Mouse (Mus musculus) urinary bladder, postnatal 25 days (tissue): ENCODE measurements at regions not wholly inside any gene's neighbourhood (a gene's known extent, or its start where the extent isn't known, plus 50 kb on each side); places are given as distances from the start of the nearest gene placed in this dataset.

Experiments used
- DNase-seq: peaks from one replicate; pipeline ENCODE4 v3.0.0; 2022; ENCODE audit warnings: low spot score

DNA sequence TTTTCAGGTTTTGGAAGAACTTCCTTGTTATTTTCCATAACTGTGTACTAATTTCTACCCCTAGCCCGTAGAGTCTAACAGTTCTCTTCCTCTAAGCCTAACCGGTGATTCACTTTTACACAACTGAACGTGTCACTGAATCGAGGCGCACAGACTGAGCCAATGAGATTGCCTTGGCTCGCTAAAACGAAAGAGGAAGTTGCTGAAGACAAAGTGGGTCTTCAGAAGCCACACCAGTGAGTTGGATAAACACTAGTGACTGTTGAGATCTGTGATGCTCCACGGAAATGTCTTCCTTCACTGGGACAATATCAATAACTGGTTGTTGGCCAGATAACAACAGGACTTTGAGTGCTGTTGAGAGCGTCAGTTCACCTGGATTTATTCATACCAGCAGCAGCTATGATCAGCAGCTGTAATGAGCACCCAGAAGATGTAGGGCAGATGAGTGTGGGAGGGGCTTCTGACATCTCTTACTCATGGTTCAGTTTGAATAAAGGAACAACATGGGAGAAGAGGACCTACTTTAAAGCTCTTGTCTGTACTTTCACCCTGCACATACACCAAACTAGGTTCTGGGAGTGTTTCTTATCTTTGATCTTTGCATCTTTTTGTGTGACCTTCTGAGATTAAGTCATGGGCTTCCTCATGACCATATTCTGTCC lies 75.3 kb upstream of the Igfbp7 start:
- no peak for DNase-seq

DNA sequence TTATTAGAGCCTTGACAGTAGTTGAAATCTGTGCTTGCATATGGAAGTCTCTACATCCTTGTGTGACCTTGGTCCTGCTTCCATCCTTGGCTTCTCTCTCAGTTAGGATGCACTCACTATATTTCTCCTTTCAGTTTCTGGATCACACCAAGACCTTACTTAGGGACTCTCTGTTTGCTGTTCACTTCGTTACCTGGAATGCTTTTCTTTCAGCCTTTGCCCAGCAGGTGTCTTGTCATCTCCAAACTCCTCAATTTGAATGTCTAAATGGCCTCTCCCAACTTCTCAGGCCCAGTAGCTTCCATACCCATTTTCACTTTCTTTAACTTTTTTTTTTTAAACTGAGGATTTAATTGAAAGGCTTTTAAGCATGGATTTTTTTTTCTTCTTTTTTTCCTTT lies 74.0 kb upstream of the Igfbp7 start:
- no peak for DNase-seq

DNA sequence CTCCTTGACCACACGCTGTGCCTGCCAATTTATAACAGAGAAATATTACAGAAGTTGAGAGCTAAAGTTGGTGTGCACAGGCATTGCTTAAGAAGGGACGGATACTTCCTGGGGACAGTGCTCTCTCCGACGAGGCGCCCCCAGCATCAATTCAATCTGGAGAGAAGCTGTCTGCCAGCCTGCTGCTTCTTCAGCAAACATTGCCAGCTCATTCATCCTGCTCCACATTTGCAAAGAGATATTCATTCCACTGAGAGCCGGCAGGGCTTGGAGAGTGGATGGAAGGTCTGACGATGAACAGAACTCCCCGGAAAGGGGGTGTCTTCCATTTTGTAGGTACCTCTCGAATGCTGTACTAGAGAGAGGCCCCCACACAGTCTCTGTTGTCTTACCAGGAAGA lies 70.0 kb upstream of the Igfbp7 start:
- DNase-seq: no peak

DNA sequence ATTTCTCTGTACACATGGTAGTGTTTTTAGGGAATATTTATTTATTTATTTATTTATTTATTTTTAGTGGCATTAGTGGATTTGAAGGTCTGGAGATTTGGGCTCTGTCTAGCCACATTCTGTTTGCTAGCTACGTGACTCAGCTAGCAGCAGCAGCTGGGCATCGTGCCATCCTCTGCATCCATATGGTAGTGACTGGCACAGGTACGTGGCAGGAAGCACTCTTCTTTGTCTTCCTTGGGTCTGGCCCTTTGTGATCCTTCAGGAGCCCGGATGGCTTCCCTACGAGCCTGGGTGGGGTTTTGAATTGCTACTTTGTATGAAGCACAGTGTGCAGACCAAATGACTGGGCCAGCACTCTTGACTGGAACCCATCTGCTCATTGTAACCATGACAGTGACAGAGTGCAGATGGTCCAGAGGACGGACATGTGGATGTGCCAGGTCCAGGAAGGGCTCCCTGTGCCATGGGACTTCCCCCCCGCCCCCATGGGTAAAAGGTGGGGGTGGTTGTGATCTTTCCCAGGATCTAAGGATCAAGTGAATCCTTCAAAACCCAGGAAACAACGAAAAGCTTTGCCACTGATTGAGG lies 66.2 kb upstream of the Igfbp7 start:
- DNase-seq: no peak

DNA sequence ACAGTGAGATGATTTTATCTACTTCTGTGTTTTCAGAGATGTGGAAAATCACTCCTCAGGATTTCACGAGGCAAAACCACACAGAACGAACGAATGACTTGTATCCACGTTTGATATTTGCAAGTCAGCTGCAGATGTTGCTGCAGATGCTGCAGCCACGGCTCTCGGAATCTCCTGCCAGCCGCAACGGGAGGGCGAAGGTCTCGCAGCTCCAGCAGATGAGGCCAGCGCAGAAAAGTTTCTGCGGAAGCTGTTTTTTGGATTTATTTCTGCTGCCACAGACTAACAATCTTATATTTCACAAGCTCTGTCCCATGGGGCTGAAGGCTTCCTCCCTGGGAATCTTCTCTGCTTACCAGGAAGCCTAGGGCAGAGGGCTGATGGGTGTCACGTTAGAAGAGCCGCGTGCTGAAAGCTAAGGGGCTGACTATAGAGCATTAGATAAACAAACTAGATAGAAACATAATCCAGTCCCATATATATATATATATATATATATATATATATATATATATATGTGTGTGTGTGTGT lies 61.5 kb upstream of the Igfbp7 start:
- no peak for DNase-seq

DNA sequence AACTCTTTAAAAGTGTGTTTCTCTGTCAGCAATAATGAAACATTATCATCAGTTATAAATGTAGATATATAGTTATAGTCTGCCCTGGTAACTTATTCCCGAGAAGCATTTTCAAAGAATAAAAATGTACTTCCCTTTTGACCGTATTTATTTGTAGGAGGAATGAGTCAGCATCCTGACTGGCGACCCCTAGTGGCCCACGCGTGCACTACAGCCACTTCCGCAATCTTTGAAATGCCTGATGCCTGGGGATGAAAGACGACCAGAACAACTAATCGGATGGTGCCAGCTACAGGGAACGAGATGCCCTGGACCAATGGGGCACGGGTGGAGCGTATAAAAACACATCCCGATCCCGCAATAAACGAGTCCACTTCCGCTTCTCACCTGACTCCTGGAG lies 60.6 kb upstream of the Igfbp7 start:
- peak; percentile 72 for DNase-seq

DNA sequence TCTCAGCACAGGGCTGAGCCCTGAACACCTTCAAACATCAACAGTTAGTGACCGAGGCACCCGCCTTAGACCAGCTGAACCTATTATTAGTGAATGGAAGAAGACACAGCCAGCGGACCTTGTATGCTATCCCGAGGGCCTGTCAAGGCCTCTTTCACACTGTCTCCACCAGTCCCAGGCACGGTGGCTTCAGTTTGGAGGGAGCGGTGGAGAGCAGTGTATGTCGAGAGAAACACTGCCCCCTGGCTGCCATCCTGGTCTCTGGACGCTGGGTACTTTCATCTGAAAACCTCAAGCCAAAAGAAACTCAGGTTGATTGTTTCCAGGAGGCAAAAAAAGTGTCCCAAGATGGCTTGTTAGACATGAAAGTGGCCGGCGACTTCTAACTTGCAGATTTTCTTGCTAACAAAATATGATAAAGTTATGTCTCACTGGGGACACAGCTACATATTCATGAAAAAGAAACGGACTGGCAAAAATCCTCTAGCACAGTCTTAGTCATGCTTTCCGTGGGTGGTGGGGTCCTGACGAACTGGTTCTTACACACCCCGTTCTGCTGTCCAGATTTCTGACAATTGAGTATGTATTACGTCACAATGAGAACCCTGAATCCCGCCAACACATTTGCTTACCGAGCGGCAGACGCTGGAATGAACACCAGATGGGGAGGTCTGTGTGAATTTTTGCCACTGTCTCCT lies 57.2 kb upstream of the Igfbp7 start:
- peak; percentile 80 for DNase-seq

DNA sequence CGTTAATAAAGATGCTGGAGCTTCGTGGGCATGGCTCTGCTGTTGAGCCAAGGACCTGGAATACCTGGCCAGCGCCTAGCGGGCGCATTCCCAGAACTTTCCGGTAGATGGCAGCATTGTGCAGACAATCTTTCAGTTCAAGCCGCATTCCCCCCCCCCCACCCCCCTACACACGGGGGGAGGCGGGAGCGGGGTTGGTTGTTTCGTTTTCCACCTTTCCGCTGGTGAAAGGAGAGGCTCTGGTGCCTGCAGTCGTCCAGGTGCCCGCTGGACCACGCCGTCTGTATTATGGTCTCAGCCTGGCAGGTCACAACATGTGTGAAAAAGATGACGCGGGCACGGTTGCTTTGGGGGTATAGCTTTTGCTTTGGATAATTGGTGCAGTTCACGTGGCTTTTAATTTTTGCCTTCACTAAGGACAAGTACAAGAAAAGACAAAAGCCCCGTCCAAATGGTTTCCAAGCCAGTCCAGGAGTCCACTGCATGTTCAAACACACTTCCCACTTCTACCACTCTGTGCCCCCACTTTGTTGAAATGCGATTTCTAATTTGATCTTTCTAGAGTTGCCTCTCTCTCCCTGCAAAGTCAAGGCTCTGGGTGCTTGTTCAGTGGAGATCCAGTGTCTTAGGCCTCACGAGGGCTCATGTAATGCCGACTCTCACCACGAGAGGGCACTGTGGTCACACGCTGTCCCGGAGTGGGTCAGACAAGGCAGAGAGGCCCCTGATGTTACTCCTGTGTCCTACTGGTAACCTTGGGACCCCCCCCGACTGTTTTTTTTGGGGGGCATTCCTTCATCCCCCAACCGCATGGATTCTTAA lies 52.3 kb upstream of the Igfbp7 start:
- DNase-seq: peak; percentile 96
